Mouse (Mus musculus) embryonic fibroblast, embryonic 13.5 days (primary cell): ENCODE results near the gene Itgb3bp. TPM values are rescaled to one million over a fixed set of nuclear protein-coding genes. Genes with fewer than 3 reads are reported as not detected.
A peak's percentile ranks its signal among the peaks of the same experiment; 100 is the strongest.

Source experiments
- H3K27ac ChIP-seq: 2 replicates; pipeline ENCODE4 v1.5.1; 2012; ENCODE audit warnings: low read length, control low read depth, inconsistent platforms; ENCODE audit not compliant: insufficient read depth
- H3K4me1 ChIP-seq: 2 replicates; pipeline ENCODE4 v1.6.1; 2011; ENCODE audit warnings: low read length; ENCODE audit not compliant: control insufficient read depth, insufficient read depth
- H3K4me3 ChIP-seq: 2 replicates; pipeline ENCODE4 v1.5.1; 2011; ENCODE audit warnings: mild to moderate bottlenecking, control low read depth, low read length; ENCODE audit not compliant: insufficient read depth
- CTCF ChIP-seq: IDR thresholded peaks from 2 replicates; pipeline ENCODE4 v1.5.1; 2011; ENCODE audit warnings: mild to moderate bottlenecking, control low read depth, low read length, moderate library complexity, borderline replicate concordance; ENCODE audit not compliant: insufficient read depth
- POLR2A ChIP-seq: IDR thresholded peaks from 2 replicates; pipeline ENCODE4 v1.6.1; 2011; ENCODE audit warnings: low read depth, mild to moderate bottlenecking, control low read depth, low read length, moderate library complexity
- polyA plus RNA-seq: library from polyadenylated mRNA; stranded (reverse); fragments of >200 nt; gene quantifications from 2 replicates; pipeline ENCODE4 v1.2.4, GENCODE M21; 2011; ENCODE audit warnings: low read depth; ENCODE audit not compliant: missing spikeins, insufficient read length

The Itgb3bp gene
- polyA plus RNA-seq, 1 experiment = 10.4 TPM

- Histone ChIP-seq H3K4me1 (no peaks in the 10 kb centered on the region), H3K27ac (no peak overlapping the region), H3K4me3 (no peak overlapping the region)
- TF ChIP-seq CTCF (no peak), POLR2A (no peak)
Observed at GRCm38 (mm10) chr4:99934859-99935258, 5.2 kb upstream of the Itgb3bp start.

GRCm38 (mm10) chr4:99931807-99932206, 2.2 kb upstream of the Itgb3bp start:
- no peak overlapping the region for H3K4me3 ChIP-seq
- TF ChIP-seq POLR2A = no peak
- TF ChIP-seq CTCF = no peak
- no peaks in the 10 kb centered on the region for H3K4me1 ChIP-seq
- H3K27ac ChIP-seq = no peak overlapping the region

DNA sequence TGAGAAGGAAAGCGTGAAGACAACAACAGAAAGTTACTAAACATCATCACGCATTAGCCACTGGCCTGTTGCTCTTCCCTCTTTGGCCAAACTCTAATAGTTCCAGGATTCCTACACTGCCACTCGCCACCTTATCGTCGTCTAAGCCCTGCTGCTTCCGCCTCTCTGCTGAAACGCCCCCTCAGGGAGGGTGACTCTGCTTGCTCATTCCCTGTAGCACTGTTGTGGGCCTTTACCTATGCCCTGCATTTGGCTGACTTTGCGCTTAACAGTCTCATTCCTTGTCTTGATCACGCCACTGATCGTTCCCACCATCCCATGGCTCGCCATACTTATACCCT, 1.6 kb upstream of the Itgb3bp start:
- TF ChIP-seq POLR2A = no peak
- TF ChIP-seq CTCF = no peak
- Histone ChIP-seq H3K4me1 (no peaks in the 10 kb centered on the region), H3K27ac (no peak overlapping the region), H3K4me3 (peak overlapping the region; percentile 67; the same call in 1 of the 2 replicates)

GRCm38 (mm10) chr4:99930518-99931239, 1.1 kb upstream of the Itgb3bp start:
- no peaks in the 10 kb centered on the region for H3K4me1 ChIP-seq
- TF ChIP-seq CTCF = no peak
- TF ChIP-seq POLR2A = no peak
- no peak overlapping the region for H3K27ac ChIP-seq
- peak overlapping the region; percentile 67 for H3K4me3 ChIP-seq

DNA sequence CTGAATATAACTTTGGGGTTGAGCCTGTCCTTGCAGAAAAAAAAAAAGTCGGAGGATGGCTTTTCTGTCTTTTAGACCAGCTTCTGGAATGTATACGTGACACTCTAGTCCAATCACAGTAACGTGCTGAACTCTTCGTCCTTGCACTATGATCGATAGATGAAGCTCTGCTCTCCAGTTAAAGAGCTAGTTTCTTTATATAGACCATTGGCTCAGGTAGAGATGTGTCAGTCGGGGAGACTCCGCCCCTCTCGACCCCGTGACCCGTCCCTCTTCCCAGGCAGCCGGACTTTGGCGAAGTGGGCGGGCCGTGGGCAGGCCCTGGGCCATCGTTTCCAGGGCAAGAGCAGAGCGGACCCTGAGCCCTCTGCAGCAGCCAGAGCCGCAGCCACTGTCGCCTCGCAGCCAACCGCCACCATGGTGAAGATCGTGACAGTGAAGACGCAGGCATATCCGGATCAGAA, 432 bp downstream of the Itgb3bp start, which contains the start of gene Pgm1:
Pgm1 (plus strand) TSS at position 266 of the 464 bp plus-strand sequence.
- Histone ChIP-seq H3K4me1 (no peaks in the 10 kb centered on the region), H3K4me3 (peak within 1 kb of the TSS; percentile 67), H3K27ac (peak within 1 kb of the TSS; percentile 69)
- TF ChIP-seq CTCF = no peak
- TF ChIP-seq POLR2A = peak; percentile 84

DNA sequence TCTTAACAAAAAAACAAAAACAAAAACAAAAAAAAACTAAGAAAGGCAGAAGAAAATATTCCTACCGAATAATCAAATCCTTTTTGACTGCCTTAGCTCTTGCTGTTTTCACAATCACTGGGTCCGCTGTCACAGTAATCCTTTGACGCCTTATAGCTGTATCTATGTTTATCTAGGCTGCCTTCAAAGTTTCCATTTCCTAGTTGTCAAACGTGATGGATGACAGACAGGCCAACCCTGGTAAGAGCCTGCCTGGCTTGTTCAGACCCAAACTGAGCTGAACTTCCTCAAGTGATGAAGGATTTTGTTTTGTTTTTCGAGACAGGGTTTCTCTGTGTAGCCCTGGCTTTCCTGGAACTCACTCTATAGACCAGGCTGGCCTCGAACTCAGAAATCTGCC, 1.1 kb downstream of the Itgb3bp start:
- H3K4me3 ChIP-seq = no peak overlapping the region
- H3K4me1 ChIP-seq = no peaks in the 10 kb centered on the region
- TF ChIP-seq CTCF (no peak), POLR2A (no peak)
- H3K27ac ChIP-seq = no peak overlapping the region

DNA sequence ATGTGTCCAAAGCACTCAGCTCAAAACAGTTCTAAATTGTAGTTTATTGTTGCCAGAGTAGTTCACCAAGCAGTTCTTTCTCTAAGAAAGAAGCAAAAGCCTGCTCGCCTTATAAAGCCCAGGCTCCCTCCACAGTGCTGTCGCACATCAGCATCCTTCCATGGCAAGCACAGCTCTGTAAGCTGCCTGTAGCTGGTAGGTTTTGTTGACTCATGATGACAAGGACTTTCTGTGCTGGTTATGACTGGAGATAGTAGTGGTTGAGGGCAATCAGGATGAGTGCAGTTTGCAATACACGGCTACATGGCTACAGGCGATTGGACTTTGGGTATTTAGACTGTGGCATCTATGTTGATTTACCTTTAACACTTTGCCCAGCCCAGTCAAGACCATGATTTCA, 3.2 kb downstream of the Itgb3bp start:
- no peak overlapping the region for H3K27ac ChIP-seq
- TF ChIP-seq POLR2A = no peak
- no peak for TF ChIP-seq CTCF
- H3K4me1 ChIP-seq = no peaks in the 10 kb centered on the region
- no peak overlapping the region for H3K4me3 ChIP-seq

DNA sequence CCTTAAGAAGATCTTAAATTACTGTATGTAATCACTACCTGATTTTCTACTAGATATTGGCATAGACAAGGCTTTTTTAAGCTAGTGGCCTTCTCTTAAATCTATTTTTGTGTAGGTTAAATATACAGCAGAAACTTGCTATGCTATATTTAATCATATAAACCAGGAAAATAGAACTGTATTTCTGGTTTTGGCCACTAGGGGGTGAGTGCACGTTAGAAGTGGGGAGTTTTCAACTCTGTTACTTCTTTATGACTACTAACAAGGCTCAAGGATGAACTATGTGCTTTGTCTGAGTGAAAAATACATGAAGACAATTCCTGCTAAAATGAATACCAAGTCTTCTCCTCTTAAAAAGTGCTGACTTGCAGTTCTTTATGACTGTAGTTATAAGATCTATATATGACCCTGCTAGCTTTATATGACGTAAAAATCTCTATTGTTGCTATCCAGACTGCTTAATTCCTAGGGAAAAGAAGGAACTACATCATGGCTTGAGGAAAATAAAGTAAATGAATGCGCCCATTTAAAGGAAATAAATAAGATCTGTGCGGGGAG, 15.6 kb downstream of the Itgb3bp start:
- H3K4me3 ChIP-seq = no peak overlapping the region
- TF ChIP-seq CTCF (no peak), POLR2A (no peak)
- no peak overlapping the region for H3K27ac ChIP-seq
- H3K4me1 ChIP-seq = no peaks in the 10 kb centered on the region

DNA sequence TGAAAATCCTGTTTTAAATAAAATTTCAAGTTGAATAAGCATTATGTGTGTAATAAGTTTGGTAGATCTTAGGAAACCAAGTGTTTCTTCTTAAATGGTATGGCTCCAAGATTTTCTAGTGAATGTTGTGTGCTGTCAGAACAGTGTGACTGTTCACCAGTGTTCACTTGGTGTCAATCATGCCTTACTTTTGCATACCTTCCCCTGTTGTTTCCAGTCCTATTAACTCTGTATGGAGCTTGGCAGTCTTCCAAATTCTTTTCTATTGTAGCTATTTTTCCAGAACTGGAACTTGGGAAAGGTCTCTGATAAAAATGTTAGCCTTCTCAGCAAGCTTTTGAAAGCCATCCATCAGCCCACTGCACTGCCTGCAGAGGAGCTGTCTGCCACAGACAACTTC, 47.2 kb downstream of the Itgb3bp start:
- Histone ChIP-seq H3K4me3 (no peak overlapping the region), H3K27ac (no peak overlapping the region), H3K4me1 (no peaks in the 10 kb centered on the region)
- no peak for TF ChIP-seq CTCF

GRCm38 (mm10) chr4:99881882-99882281, 47.7 kb downstream of the Itgb3bp start:
- no peaks in the 10 kb centered on the region for H3K4me1 ChIP-seq
- H3K4me3 ChIP-seq = no peak overlapping the region
- TF ChIP-seq CTCF = no peak
- no peak for TF ChIP-seq POLR2A
- H3K27ac ChIP-seq = no peak overlapping the region
